Mouse (Mus musculus) embryo, embryonic 10.5 days (tissue): ENCODE measurements at regions not wholly inside any gene's neighbourhood (a gene's known extent, or its start where the extent isn't known, plus 50 kb on each side); places are given as distances from the start of the nearest gene placed in this dataset.

Experiments
- DNase-seq: peaks from one replicate; pipeline ENCODE4 v3.0.0-alpha.2; 2015; ENCODE audit warnings: low spot score

DNA sequence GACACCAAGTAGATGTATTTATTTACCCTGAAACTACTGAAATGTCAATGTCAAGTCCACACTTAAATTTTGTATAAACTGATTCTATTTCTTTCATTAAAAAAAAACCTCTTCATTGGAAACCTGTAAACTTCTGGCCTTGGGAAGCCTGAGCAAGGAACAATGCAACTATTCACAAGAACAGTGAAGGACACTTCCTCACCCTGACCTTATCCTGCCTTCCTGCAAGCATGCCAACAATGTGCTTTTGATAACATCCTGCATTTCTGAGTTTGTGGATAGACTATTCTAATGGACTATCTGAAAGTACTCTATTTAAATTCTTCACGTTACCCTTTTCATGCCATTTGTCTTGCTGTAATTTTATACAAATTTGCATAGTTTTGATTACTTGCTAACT is 53.1 kb upstream of the Nabp1 start:
- DNase-seq = no peak

DNA sequence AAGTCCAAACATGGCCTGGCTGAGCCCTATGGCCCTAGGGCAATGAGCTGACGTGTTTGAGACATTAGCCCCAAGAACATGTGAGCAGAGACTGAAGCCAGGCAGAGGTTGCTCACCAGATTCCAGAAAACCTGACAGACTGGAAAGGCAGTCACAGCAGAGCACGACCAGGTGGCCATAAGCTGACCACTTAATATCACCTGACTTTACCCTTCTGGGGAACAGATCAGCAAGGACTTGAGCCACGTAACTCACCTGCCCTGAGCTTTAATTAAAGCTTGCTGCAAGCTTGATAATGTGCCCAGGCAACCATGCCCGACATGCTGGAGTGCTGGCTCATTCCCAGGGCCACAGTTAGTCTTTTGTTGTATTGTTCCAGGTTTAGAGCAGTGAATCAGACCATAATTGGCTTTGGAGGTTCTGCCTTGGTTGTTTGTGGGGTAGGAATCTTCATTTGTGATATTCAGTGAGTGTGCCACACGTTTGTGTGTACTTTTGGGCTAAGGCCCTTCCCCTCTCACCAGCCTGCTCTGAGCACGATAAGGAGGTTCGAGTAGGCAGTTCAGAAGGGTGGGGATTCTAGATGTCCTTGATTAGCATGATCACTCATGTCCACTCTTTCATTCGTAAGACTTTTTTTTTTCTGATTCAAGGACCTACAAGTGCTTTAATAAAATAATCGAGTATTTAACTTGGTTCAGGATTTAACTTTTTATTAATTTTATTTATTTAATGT is 52.1 kb upstream of the Nabp1 start:
- peak; percentile 49 for DNase-seq

DNA sequence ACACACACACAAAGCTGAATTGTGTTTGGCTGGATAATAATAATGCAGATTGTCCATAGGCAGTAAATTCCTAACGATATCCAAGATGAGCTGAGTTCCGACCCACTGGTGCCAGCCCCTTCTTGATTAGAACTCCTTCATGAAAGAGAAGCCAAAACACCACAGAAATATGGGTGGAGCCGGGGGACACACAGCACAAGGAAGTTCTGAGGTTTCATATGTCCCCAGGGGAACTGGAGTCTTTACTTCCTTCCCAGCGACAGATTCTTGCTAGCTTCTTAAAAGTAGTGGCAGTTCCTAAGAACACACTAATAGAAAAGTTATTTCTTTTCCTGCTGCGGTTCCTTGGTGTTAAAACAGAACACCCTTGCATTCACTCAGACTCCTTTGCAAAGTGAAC is 51.4 kb upstream of the Nabp1 start:
- peak; percentile 15 for DNase-seq

DNA sequence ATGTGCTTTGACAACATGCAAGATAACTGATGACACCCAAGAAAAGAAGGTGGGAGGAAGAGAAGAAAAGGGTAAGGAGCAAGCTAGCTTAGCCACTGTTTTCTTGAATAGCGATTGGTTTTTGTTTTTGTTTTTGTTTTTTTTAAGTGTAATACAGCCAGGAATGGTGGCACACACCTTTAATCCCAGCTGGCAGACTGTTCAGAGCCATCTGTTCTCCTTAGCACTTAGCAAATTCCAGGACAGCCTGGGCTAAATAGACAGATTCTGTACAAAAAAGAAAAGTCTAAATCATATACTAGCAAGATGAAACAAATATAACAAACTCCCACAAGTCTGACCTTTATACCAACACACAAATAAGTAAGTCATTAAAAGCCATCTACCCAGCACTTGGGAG is 50.4 kb upstream of the Nabp1 start:
- no peak for DNase-seq
